In the genomic region with DNA sequence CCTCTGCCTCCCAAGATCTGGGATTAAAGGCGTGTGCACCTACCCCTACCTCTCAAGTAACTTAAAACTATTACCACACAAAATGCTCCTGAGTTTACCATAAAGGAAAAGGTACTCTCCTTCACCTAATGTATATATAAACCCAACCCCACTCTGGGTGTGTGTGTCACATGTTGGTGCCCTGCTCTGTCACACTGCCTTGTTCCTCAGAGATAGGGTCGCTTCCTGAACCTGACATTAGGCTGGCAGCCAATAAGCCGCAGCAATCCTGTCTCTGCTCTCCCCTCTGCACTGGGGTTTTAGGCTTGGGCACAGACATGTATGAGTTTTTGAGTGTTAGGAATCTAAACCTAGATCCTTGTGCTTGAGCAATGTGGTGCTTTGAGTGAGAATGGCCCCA, we compare ENCODE assay signal across 25 mouse cellular contexts. TPM values are rescaled to one million over a fixed set of nuclear protein-coding genes. Genes with fewer than 3 reads are reported as not detected.
DNase-seq lines count a peak whose midpoint lies in the region; ATAC-seq lines count a peak whose summit lies in the region.
"Had no signal": no experiment of that assay in that cellular context is flagged by ENCODE, and none has a peak within 500 bp of the region (broad histone marks: within the 10 kb centered on the region; RNA-seq: fewer than 3 reads in every experiment).

No protein-coding gene starts in this region.

- DNase-seq in MEL-GATA-1-ER (ENCODE audit: extremely low read depth, low read depth), result peak; percentile 27
- DNase-seq in hindbrain, embryonic 10.5 days (ENCODE audit: low spot score), result no peak
- DNase-seq in thymus, postnatal 0 days (ENCODE audit: low spot score), result no peak
- DNase-seq: adrenal gland, adult 8-10 months; adrenal gland, postnatal 14 days; adrenal gland, postnatal 36 days; cerebellum, adult 11-12 months; cerebellum, adult 2 months; cerebellum, adult 9-10 months; cerebellum, postnatal 10 days; cerebellum, postnatal 36 days had no signal

- whole genome bisulfite sequencing in hindbrain, embryonic 10.5 days, result 90% methylated on average over 3 of the region's 3 CpGs
- 87% methylated on average over 3 of the region's 3 CpGs for WGBS in forebrain, embryonic 13.5 days

- H3K9ac ChIP-seq in forebrain, embryonic 13.5 days, result no peak overlapping the region
- H3K9ac ChIP-seq: embryonic facial prominence, embryonic 12.5 days had no signal

- H3K4me3 ChIP-seq in hindbrain, embryonic 10.5 days, result no peak overlapping the region
- H3K4me3 ChIP-seq in forebrain, embryonic 13.5 days, result no peak overlapping the region
- H3K4me3 ChIP-seq: embryonic facial prominence, embryonic 10.5 days; embryonic facial prominence, embryonic 12.5 days had no signal

- no peak overlapping the region for H3K4me2 ChIP-seq in forebrain, embryonic 13.5 days
- H3K4me2 ChIP-seq: embryonic facial prominence, embryonic 12.5 days had no signal

- no peaks in the 10 kb centered on the region for H3K9me3 ChIP-seq in hindbrain, embryonic 10.5 days
- H3K9me3 ChIP-seq in forebrain, embryonic 13.5 days (replicated peaks), result no peaks in the 10 kb centered on the region
- H3K9me3 ChIP-seq: embryonic facial prominence, embryonic 10.5 days; embryonic facial prominence, embryonic 12.5 days had no signal

- no peak overlapping the region for H3K27ac ChIP-seq in hindbrain, embryonic 10.5 days
- no peak overlapping the region for H3K27ac ChIP-seq in forebrain, embryonic 13.5 days
- H3K27ac ChIP-seq: embryonic facial prominence, embryonic 10.5 days; embryonic facial prominence, embryonic 12.5 days had no signal

- H3K4me1 ChIP-seq in hindbrain, embryonic 10.5 days (replicated peaks), result peaks cover 2% of the 10 kb centered on the region; the same call in 1 of the 2 replicates
- H3K4me1 ChIP-seq in forebrain, embryonic 13.5 days, result no peaks in the 10 kb centered on the region
- H3K4me1 ChIP-seq: embryonic facial prominence, embryonic 10.5 days; embryonic facial prominence, embryonic 12.5 days had no signal

- H3K27me3 ChIP-seq in hindbrain, embryonic 10.5 days (ENCODE audit: insufficient read depth, poor library complexity, severe bottlenecking), result no peaks in the 10 kb centered on the region
- no peaks in the 10 kb centered on the region for H3K27me3 ChIP-seq in forebrain, embryonic 13.5 days
- H3K27me3 ChIP-seq: embryonic facial prominence, embryonic 12.5 days had no signal

- peak; percentile 60 for ATAC-seq in common myeloid progenitor, adult 5-6 weeks (replicated peaks; ENCODE audit: low read depth, poor library complexity, severe bottlenecking)
- ATAC-seq in megakaryocyte-erythroid progenitor cell, adult 5-6 weeks (replicated peaks; ENCODE audit: low FRiP score, low TSS enrichment, poor library complexity, severe bottlenecking), result peak; percentile 48; the same call in 1 of the 2 replicates
- no peak for ATAC-seq in forebrain, embryonic 13.5 days
- ATAC-seq: activated CD4-positive, CD25-positive, alpha-beta regulatory T cell, adult 4 months; forebrain, embryonic 14.5 days; forebrain, embryonic 16.5 days had no signal

- H3K36me3 ChIP-seq in hindbrain, embryonic 10.5 days, result peaks cover 29% of the 10 kb centered on the region
- peaks cover 13% of the 10 kb centered on the region for H3K36me3 ChIP-seq in forebrain, embryonic 13.5 days (ENCODE audit: poor library complexity, severe bottlenecking)

RNA-seq across cellular contexts. Expression of gene Pisd, which starts 7.3 kb away (rescaled TPM):
- 26.5 and 31.6 TPM in 2 replicates for total RNA-seq in common myeloid progenitor, adult 5-6 weeks (2017)
- 22.8 and 23.1 TPM in 2 replicates for total RNA-seq in megakaryocyte-erythroid progenitor cell, adult 5-6 weeks (2014; fragmentation: Nextera tagmentation)
- total RNA-seq in megakaryocyte-erythroid progenitor cell, adult 5-6 weeks (2017), result 10.9 and 17.8 TPM in 2 replicates
- 79.6 and 88.3 TPM in 2 replicates for polyA plus RNA-seq in hindbrain, embryonic 10.5 days (2016; fragmentation: Nextera tagmentation; extraction: Ambion mirVana)
- 48.3 and 50.3 TPM in 2 replicates for polyA plus RNA-seq in thymus, postnatal 0 days (2015; fragmentation: Nextera tagmentation; extraction: Ambion mirVana)
- polyA plus RNA-seq in forebrain, embryonic 13.5 days (2015; fragmentation: Nextera tagmentation; extraction: Ambion mirVana), result 76.6 and 85.5 TPM in 2 replicates

RNA-seq across cellular contexts. Expression of gene Gm20671, which starts 48.7 kb away (rescaled TPM):
- 1.8 TPM in 1 of 2 replicates, not detected in the other for total RNA-seq in common myeloid progenitor, adult 5-6 weeks (2017)
- total RNA-seq in megakaryocyte-erythroid progenitor cell, adult 5-6 weeks (2014; fragmentation: Nextera tagmentation), result 4.3 TPM in 1 of 2 replicates, not detected in the other
- 4.5 TPM in 1 of 2 replicates, not detected in the other for total RNA-seq in megakaryocyte-erythroid progenitor cell, adult 5-6 weeks (2017)
- not detected in 2 replicates for polyA plus RNA-seq in hindbrain, embryonic 10.5 days (2016; fragmentation: Nextera tagmentation; extraction: Ambion mirVana)
- polyA plus RNA-seq in thymus, postnatal 0 days (2015; fragmentation: Nextera tagmentation; extraction: Ambion mirVana), result not detected in 2 replicates
- not detected in 2 replicates for polyA plus RNA-seq in forebrain, embryonic 13.5 days (2015; fragmentation: Nextera tagmentation; extraction: Ambion mirVana)
- total RNA-seq: adrenal gland, adult 18-20 months; adrenal gland, adult 8-10 months; adrenal gland, postnatal 14 days; adrenal gland, postnatal 36 days; ES-E14 had no signal
- polyA plus RNA-seq: activated CD4-positive, CD25-positive, alpha-beta regulatory T cell, adult 4 months; cortical plate, adult 2 months; embryonic facial prominence, embryonic 10.5 days; embryonic facial prominence, embryonic 12.5 days; embryonic facial prominence, embryonic 14.5 days; forebrain, embryonic 11.5 days; forebrain, embryonic 14.5 days; forebrain, embryonic 16.5 days; frontal cortex, adult 2 months had no signal
